Mouse (Mus musculus): Measurements from ENCODE around the gene Cd2bp2.
"Not testable (repeated sequence)": the region's sequence is repeated elsewhere in the genome, so short reads cannot be mapped to it uniquely, and the experiment has no call there.

Gene Cd2bp2

GRCm38 (mm10) chr7:127190672-127191071 lies 5.2 kb downstream of the Cd2bp2 start:
- DNase-seq (ENCODE audit: low spot score): no peak

- DNase-seq (ENCODE audit: low spot score): no peak
These were observed 7.3 kb downstream of the Cd2bp2 start for GRCm38 (mm10) chr7:127188305-127189276.

GRCm38 (mm10) chr7:127187351-127187750 lies 8.5 kb downstream of the Cd2bp2 start:
- no peak for DNase-seq (ENCODE audit: low spot score)

- DNase-seq (ENCODE audit: low spot score): no peak
These were observed 10.2 kb downstream of the Cd2bp2 start for GRCm38 (mm10) chr7:127185601-127186000.

- DNase-seq (ENCODE audit: low spot score): no peak
These were observed 11.1 kb downstream of the Cd2bp2 start for GRCm38 (mm10) chr7:127184720-127185119.

- DNase-seq (ENCODE audit: low spot score): no peak
These were observed 12.0 kb downstream of the Cd2bp2 start for GRCm38 (mm10) chr7:127183828-127184227.

GRCm38 (mm10) chr7:127183345-127183744 lies 12.5 kb downstream of the Cd2bp2 start:
- no peak for DNase-seq (ENCODE audit: low spot score)

GRCm38 (mm10) chr7:127181724-127182123 lies 14.1 kb downstream of the Cd2bp2 start:
- not testable (repeated sequence) for DNase-seq (ENCODE audit: low spot score)

GRCm38 (mm10) chr7:127180783-127181182 lies 15.1 kb downstream of the Cd2bp2 start:
- DNase-seq (ENCODE audit: low spot score): no peak

GRCm38 (mm10) chr7:127176937-127177336 lies 18.9 kb downstream of the Cd2bp2 start:
- DNase-seq (ENCODE audit: low spot score): no peak

- DNase-seq (ENCODE audit: low spot score): no peak
These were observed 29.3 kb downstream of the Cd2bp2 start for GRCm38 (mm10) chr7:127166501-127166900.

GRCm38 (mm10) chr7:127165607-127166493 lies 30.0 kb downstream of the Cd2bp2 start:
- no peak for DNase-seq (ENCODE audit: low spot score)

GRCm38 (mm10) chr7:127164002-127164401 lies 31.8 kb downstream of the Cd2bp2 start:
- DNase-seq (ENCODE audit: low spot score): no peak

GRCm38 (mm10) chr7:127162546-127162945 lies 33.3 kb downstream of the Cd2bp2 start:
- no peak for DNase-seq (ENCODE audit: low spot score)

- no peak for DNase-seq (ENCODE audit: low spot score)
These were observed 38.3 kb downstream of the Cd2bp2 start for GRCm38 (mm10) chr7:127157548-127157947.

- DNase-seq (ENCODE audit: low spot score): no peak
These were observed 42.4 kb downstream of the Cd2bp2 start for GRCm38 (mm10) chr7:127153477-127153876.

GRCm38 (mm10) chr7:127152464-127152863 lies 43.4 kb downstream of the Cd2bp2 start:
- no peak for DNase-seq (ENCODE audit: low spot score)

- no peak for DNase-seq (ENCODE audit: low spot score)
These were observed 47.9 kb downstream of the Cd2bp2 start for GRCm38 (mm10) chr7:127147901-127148300.

GRCm38 (mm10) chr7:127146267-127146603 lies 49.6 kb downstream of the Cd2bp2 start:
- no peak for DNase-seq (ENCODE audit: low spot score)

- no peak for DNase-seq (ENCODE audit: low spot score)
These were observed 50.2 kb downstream of the Cd2bp2 start for GRCm38 (mm10) chr7:127145387-127146266.

- DNase-seq (ENCODE audit: low spot score): no peak
These were observed 51.4 kb downstream of the Cd2bp2 start for GRCm38 (mm10) chr7:127144412-127144811.

- DNase-seq (ENCODE audit: low spot score): no peak
These were observed 53.2 kb downstream of the Cd2bp2 start for GRCm38 (mm10) chr7:127142666-127143065.
